Mouse (Mus musculus): Measurements from ENCODE around the gene Fbxo44. TPM values are rescaled to one million over a fixed set of nuclear protein-coding genes. Genes with fewer than 3 reads are reported as not detected.

Fbxo44 gene
- polyA plus RNA-seq, 2 experiments, result 0.46 to 1.0 TPM

- Histone ChIP-seq H3K4me3 (ENCODE audit: insufficient read depth in 1 of 2, low read depth in 2 of 2, low read length in 2 of 2) (no peak overlapping the region), H3K27ac (no peak overlapping the region), H3K4me1 (replicated peaks; ENCODE audit: control insufficient read depth in 2 of 2, insufficient read depth in 2 of 2, low read length in 1 of 2) (peaks cover 3 to 4% of the 10 kb centered on the region in 2 experiments; a peak in 1 of 4 replicates), H3K4me2 (ENCODE audit: low read depth) (no peak overlapping the region; the same call in 1 of the 2 replicates), H3K36me3 (replicated peaks; ENCODE audit: control insufficient read depth, insufficient read depth, low read depth) (no peaks in the 10 kb centered on the region), H3K9ac (replicated peaks) (no peak overlapping the region), H3K9me3 (ENCODE audit: control insufficient read depth, low read length) (no peaks in the 10 kb centered on the region), H3K27me3 (ENCODE audit: control insufficient read depth, insufficient read depth, low read length) (peaks cover 70% of the 10 kb centered on the region)
- 1% methylated on average over 29 of the region's 29 CpGs for whole genome bisulfite sequencing (ENCODE audit: insufficient replicate concordance)
- DNase-seq (ENCODE audit: low read depth in 3 of 3, low spot score in 3 of 3), result no peak
- ATAC-seq (ENCODE audit: insufficient read depth), result no peak
- peak; percentile 78 for TF ChIP-seq CTCF (IDR thresholded peaks at IDR 0.05; ENCODE audit: low read depth)
- TF ChIP-seq EP300 (IDR thresholded peaks at IDR 0.05; ENCODE audit: low read depth), result no peak
Measured at GRCm38 (mm10) chr4:148164002-148164439, 3.7 kb upstream of the Fbxo44 start.

DNA sequence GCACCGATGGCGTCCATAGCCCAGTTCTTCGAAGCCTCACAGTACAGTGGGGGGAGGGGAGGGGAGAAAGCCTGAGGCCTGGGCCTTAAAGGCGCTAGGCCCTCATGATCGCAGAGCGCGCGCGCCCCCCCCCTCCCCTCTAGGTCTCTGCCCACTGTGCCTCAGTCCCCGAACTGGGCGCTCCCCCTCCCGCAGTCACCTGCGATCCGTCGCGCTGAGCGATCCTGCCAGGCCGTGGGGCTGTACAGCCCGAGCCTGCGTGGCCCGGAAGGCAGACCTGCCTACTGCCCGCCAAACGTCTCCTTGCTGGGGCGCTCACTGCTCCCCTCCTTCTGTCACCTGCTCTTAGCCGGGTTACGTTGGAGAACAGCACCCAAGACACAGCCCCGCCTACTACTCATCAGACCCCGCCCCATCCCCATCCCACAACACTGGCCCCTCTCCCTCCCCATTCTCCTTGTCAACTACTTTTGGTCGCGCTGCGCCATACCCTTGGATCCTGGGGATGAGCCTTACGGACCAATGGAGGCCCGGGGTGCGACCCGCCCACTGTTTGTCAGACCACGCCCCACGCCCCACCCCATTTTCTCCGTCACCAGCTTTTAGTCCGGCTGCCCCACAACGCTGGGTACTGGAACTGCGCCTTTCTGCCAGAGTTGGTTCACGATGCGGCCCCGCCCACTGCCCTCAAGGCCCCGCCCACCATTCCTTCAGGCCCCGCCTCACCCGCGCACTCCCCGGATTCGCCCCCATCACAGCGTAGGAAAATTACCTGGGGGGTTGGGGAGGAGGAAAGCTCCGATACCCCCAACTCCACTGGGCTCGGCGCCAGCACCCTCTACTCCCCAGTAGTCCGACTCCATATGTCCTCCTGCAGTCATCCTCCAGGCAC lies 492 bp downstream of the Fbxo44 start:
- peak; percentile 52 to 81 (median 55) for DNase-seq (ENCODE audit: low read depth in 3 of 3, low spot score in 3 of 3)
- H3K4me2 ChIP-seq (ENCODE audit: low read depth), result peak overlapping the region; percentile 79
- no peak overlapping the region for H3K27ac ChIP-seq
- H3K36me3 ChIP-seq (replicated peaks; ENCODE audit: control insufficient read depth, insufficient read depth, low read depth), result no peaks in the 10 kb centered on the region
- H3K4me3 ChIP-seq (ENCODE audit: insufficient read depth in 1 of 2, low read depth in 2 of 2, low read length in 2 of 2), result peak overlapping the region; percentile 52 to 69
- TF ChIP-seq CTCF (IDR thresholded peaks at IDR 0.05; ENCODE audit: low read depth), result peak; percentile 43
- TF ChIP-seq EP300 (IDR thresholded peaks at IDR 0.05; ENCODE audit: low read depth), result no peak
- H3K9ac ChIP-seq (replicated peaks), result peak overlapping the region; percentile 32
- under 1% methylated on average over 51 of the region's 55 CpGs for WGBS (ENCODE audit: insufficient replicate concordance)
- ATAC-seq (ENCODE audit: insufficient read depth), result peak; percentile 87
- H3K4me1 ChIP-seq (replicated peaks; ENCODE audit: control insufficient read depth in 2 of 2, insufficient read depth in 2 of 2, low read length in 1 of 2), result peaks cover 4 to 5% of the 10 kb centered on the region in 2 experiments; a peak in 1 of 4 replicates
- peaks cover 54% of the 10 kb centered on the region for H3K27me3 ChIP-seq (ENCODE audit: control insufficient read depth, insufficient read depth, low read length)
- no peaks in the 10 kb centered on the region for H3K9me3 ChIP-seq (ENCODE audit: control insufficient read depth, low read length)

DNA sequence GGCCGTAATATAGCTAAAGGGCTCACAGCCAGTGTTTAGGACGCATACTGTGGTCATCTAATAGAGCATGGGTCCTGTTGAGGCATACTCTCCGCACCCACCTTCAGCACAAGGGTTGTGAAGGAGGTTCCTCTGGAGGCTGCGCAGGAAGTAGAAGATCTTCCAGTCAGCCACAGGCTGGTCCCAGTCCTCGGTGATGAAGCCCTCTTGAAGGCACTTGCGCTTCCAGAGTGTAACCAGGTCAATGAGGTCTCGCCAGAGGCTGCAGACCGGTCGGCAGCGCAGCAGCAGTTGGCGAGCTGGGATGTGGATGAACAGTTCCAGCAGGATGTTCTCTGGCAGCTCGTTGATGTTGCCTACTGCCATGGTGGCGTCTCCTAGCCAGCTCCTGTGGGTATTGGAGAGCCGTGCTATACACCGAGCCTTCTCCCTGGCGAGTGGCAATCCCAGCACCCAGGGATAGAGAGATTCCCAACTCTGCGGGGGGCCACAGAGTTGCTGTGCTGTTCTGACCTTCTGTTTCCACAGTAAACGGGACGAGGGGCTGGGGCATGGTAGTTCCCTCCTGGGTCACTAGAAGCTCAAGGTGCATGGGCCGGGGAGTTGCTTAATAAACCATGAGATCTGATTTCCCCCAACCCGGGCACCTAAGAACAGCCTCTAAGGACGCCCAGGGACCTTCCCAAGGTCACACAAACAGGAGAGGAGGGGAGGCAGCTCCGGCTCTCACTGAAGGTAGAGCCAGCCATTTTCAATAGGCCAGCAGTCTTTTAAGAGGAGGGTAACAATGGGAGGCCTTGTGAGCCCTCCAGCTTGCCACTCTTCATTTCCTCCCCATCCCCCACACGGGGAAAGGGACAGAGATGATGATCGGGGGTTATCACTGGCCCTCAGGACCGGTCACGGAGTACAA lies 1.6 kb downstream of the Fbxo44 start:
- Histone ChIP-seq H3K27ac (no peak overlapping the region), H3K9ac (replicated peaks) (peak overlapping the region; percentile 32), H3K4me3 (ENCODE audit: insufficient read depth in 1 of 2, low read depth in 2 of 2, low read length in 2 of 2) (peak overlapping the region; percentile 41 to 52), H3K4me2 (ENCODE audit: low read depth) (peak overlapping the region; percentile 79), H3K27me3 (ENCODE audit: control insufficient read depth, insufficient read depth, low read length) (peaks cover 43% of the 10 kb centered on the region), H3K36me3 (replicated peaks; ENCODE audit: control insufficient read depth, insufficient read depth, low read depth) (no peaks in the 10 kb centered on the region), H3K9me3 (ENCODE audit: control insufficient read depth, low read length) (no peaks in the 10 kb centered on the region), H3K4me1 (replicated peaks; ENCODE audit: control insufficient read depth in 2 of 2, insufficient read depth in 2 of 2, low read length in 1 of 2) (peaks cover 4 to 5% of the 10 kb centered on the region in 2 experiments; a peak in 1 of 4 replicates)
- TF ChIP-seq CTCF (IDR thresholded peaks at IDR 0.05; ENCODE audit: low read depth) (no peak), EP300 (IDR thresholded peaks at IDR 0.05; ENCODE audit: low read depth) (no peak)
- ATAC-seq (ENCODE audit: insufficient read depth) (no peak), DNase-seq (ENCODE audit: low read depth in 3 of 3, low spot score in 3 of 3) (no peak)
- 44% methylated on average over 27 of the region's 27 CpGs for WGBS (ENCODE audit: insufficient replicate concordance)

GRCm38 (mm10) chr4:148154982-148155381 lies 5.3 kb downstream of the Fbxo44 start:
- DNase-seq (ENCODE audit: low read depth in 3 of 3, low spot score in 3 of 3), result no peak

More at GRCm38 (mm10) chr4:148154982-148155381, 5.3 kb downstream of the Fbxo44 start:
- no peak for ATAC-seq (ENCODE audit: insufficient read depth)
- no peak overlapping the region for H3K4me2 ChIP-seq (ENCODE audit: low read depth)
- H3K36me3 ChIP-seq (replicated peaks; ENCODE audit: control insufficient read depth, insufficient read depth, low read depth), result no peaks in the 10 kb centered on the region
- H3K27ac ChIP-seq, result no peak overlapping the region
- TF ChIP-seq EP300 (IDR thresholded peaks at IDR 0.05; ENCODE audit: low read depth), result no peak
- peak; percentile 68 for TF ChIP-seq CTCF (IDR thresholded peaks at IDR 0.05; ENCODE audit: low read depth)
- no peak overlapping the region for H3K9ac ChIP-seq (replicated peaks)
- no peaks in the 10 kb centered on the region for H3K9me3 ChIP-seq (ENCODE audit: control insufficient read depth, low read length)
- H3K4me1 ChIP-seq (replicated peaks; ENCODE audit: control insufficient read depth in 2 of 2, insufficient read depth in 2 of 2, low read length in 1 of 2), result peaks cover 14 to 16% of the 10 kb centered on the region in 2 experiments
- no peak overlapping the region for H3K4me3 ChIP-seq (ENCODE audit: insufficient read depth in 1 of 2, low read depth in 2 of 2, low read length in 2 of 2)
- 43% methylated on average over 3 of the region's 3 CpGs for WGBS (ENCODE audit: insufficient replicate concordance)
- H3K27me3 ChIP-seq (ENCODE audit: control insufficient read depth, insufficient read depth, low read length), result peaks cover 9% of the 10 kb centered on the region
